Mouse (Mus musculus): ENCODE measurements around the gene Slx4ip. TPM values are rescaled to one million over a fixed set of nuclear protein-coding genes. Genes with fewer than 3 reads are reported as not detected.

The Slx4ip gene
- polyA plus RNA-seq, 1 experiment from 2014 or later: 9.4 TPM

Other genes starting within 250 kb of the Slx4ip start
- 65.9 and 69.6 TPM in 2 replicates for gene Snap25, start 177.8 kb upstream of the Slx4ip start, polyA plus RNA-seq (2014; fragmentation: Nextera tagmentation; extraction: Ambion mirVana)
- 30.4 and 31.2 TPM in 2 replicates for gene AL731706.2, start 5.5 kb upstream of the Slx4ip start, polyA plus RNA-seq (2014; fragmentation: Nextera tagmentation; extraction: Ambion mirVana)
- 26.0 and 26.3 TPM in 2 replicates for gene AL731706.1, start 171 bp downstream of the Slx4ip start, polyA plus RNA-seq (2014; fragmentation: Nextera tagmentation; extraction: Ambion mirVana)
- 15.8 and 16.5 TPM in 2 replicates for gene Mkks, start 171 bp downstream of the Slx4ip start, polyA plus RNA-seq (2014; fragmentation: Nextera tagmentation; extraction: Ambion mirVana)
- gene Jag1, start 225.4 kb downstream of the Slx4ip start, polyA plus RNA-seq (2014; fragmentation: Nextera tagmentation; extraction: Ambion mirVana): 24.6 and 25.6 TPM in 2 replicates